Comparison of ENCODE assay signal across 13 mouse cellular contexts in the genomic region with DNA sequence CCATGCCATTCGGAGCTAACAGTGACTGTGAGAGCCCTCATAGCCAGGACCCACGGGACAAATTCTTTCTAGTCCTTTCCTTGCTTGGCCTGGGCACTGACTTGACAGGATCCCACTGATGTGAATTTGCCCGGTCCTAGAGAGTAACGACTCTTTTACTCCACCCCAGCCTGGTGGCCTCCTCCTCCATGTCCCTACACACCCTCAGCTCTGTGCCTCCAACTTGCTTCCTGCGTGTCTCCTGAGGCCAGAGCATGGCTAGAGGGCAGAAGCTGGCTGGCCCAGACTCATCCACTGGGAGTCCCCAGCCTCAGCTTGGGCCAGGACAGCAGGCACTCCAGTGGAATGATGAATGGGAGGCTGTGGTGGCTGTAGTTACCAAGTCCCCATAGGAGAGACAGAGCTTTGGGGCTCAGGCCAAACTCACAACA. TPM values are rescaled to one million over a fixed set of nuclear protein-coding genes. Genes with fewer than 3 reads are reported as not detected.
DNase-seq lines count a peak whose midpoint lies in the region; ATAC-seq and TF ChIP-seq lines count a peak whose summit lies in the region.
"Had no signal": no experiment of that assay in that cellular context is flagged by ENCODE, and none has a peak within 500 bp of the region (broad histone marks: within the 10 kb centered on the region; RNA-seq: fewer than 3 reads in every experiment).

No protein-coding gene starts in this region.

- DNase-seq in urinary bladder, adult 2 months (ENCODE audit: low spot score): peak; percentile 11
- DNase-seq in urinary bladder, postnatal 4 days (ENCODE audit: low spot score in 2 of 2): no peak
- peak; percentile 93 for DNase-seq in midbrain, embryonic 11.5 days (ENCODE audit: low spot score, missing footprints)
- DNase-seq in left cerebral cortex, adult 9 months (ENCODE audit: low spot score in 2 of 2): no peak
- DNase-seq in stomach, postnatal 0 days (ENCODE audit: low spot score): no peak
- DNase-seq in gastrocnemius, adult 18-20 months (ENCODE audit: low spot score): no peak
- DNase-seq in heart, adult 18-20 months: no peak
- DNase-seq: cerebellum, adult 11 months; liver, embryonic 13.5 days; thymus, adult 2 months had no signal

- no peak for TF ChIP-seq EP300 in stomach, postnatal 0 days (optimal IDR thresholded peaks at IDR 0.05)

- ATAC-seq in forebrain, embryonic 15.5 days (replicated peaks): no peak
- 0 out of 2 replicates have a peak, but pooled peaks have one; percentile 3 for ATAC-seq in midbrain, embryonic 11.5 days (ENCODE audit: low FRiP score)
- ATAC-seq in stomach, postnatal 0 days (ENCODE audit: low FRiP score, low TSS enrichment): no peak
- ATAC-seq: activated CD4-positive, CD25-positive, alpha-beta regulatory T cell, adult 4 months had no signal

- H3K9me3 ChIP-seq in forebrain, embryonic 15.5 days: no peaks in the 10 kb centered on the region
- H3K9me3 ChIP-seq in midbrain, embryonic 11.5 days (ENCODE audit: control insufficient read depth, low read length): no peaks in the 10 kb centered on the region
- no peaks in the 10 kb centered on the region for H3K9me3 ChIP-seq in stomach, postnatal 0 days (ENCODE audit: control insufficient read depth, low read length)
- H3K9me3 ChIP-seq: liver, embryonic 13.5 days had no signal

- H3K27me3 ChIP-seq in forebrain, embryonic 15.5 days: no peaks in the 10 kb centered on the region
- H3K27me3 ChIP-seq in midbrain, embryonic 11.5 days (ENCODE audit: control insufficient read depth, insufficient read depth, low read length): peaks cover 2% of the 10 kb centered on the region; the same call in 1 of the 2 replicates
- peaks cover 8% of the 10 kb centered on the region; the same call in 1 of the 2 replicates for H3K27me3 ChIP-seq in stomach, postnatal 0 days (ENCODE audit: control insufficient read depth, insufficient read depth, low read length)

- H3K4me1 ChIP-seq in forebrain, embryonic 15.5 days: peaks cover 68% of the 10 kb centered on the region
- H3K4me1 ChIP-seq in midbrain, embryonic 11.5 days (ENCODE audit: control insufficient read depth, insufficient read depth, low read length): peaks cover 58% of the 10 kb centered on the region
- peaks cover 5% of the 10 kb centered on the region for H3K4me1 ChIP-seq in stomach, postnatal 0 days (replicated peaks; ENCODE audit: control insufficient read depth, insufficient read depth)

- H3K4me3 ChIP-seq in forebrain, embryonic 15.5 days: 0 out of 2 replicates have a peak overlapping the region, but pooled peaks have one; percentile 77
- H3K4me3 ChIP-seq in midbrain, embryonic 11.5 days (ENCODE audit: low read depth, low read length): peak overlapping the region; percentile 66
- H3K4me3 ChIP-seq in stomach, postnatal 0 days (ENCODE audit: low read depth, low read length): no peak overlapping the region
- H3K4me3 ChIP-seq: liver, embryonic 13.5 days had no signal

- TF ChIP-seq CTCF in stomach, postnatal 0 days (IDR thresholded peaks at IDR 0.05; ENCODE audit: low read depth): no peak

- no peak overlapping the region for H3K9ac ChIP-seq in forebrain, embryonic 15.5 days (replicated peaks)
- H3K9ac ChIP-seq in midbrain, embryonic 11.5 days (ENCODE audit: low read length): peak overlapping the region; percentile 44
- no peak overlapping the region for H3K9ac ChIP-seq in stomach, postnatal 0 days (ENCODE audit: low read length)
- H3K9ac ChIP-seq: liver, embryonic 13.5 days had no signal

- H3K36me3 ChIP-seq in forebrain, embryonic 15.5 days: no peaks in the 10 kb centered on the region
- H3K36me3 ChIP-seq in midbrain, embryonic 11.5 days (ENCODE audit: control insufficient read depth, insufficient read depth, low read length): no peaks in the 10 kb centered on the region
- H3K36me3 ChIP-seq in stomach, postnatal 0 days (ENCODE audit: control insufficient read depth, insufficient read depth, low read length): no peaks in the 10 kb centered on the region
- H3K36me3 ChIP-seq: liver, embryonic 13.5 days had no signal

- peak overlapping the region; percentile 86 for H3K4me2 ChIP-seq in forebrain, embryonic 15.5 days (replicated peaks)
- H3K4me2 ChIP-seq in midbrain, embryonic 11.5 days: peak overlapping the region; percentile 94
- H3K4me2 ChIP-seq in stomach, postnatal 0 days (replicated peaks; ENCODE audit: low read depth): no peak overlapping the region
- H3K4me2 ChIP-seq: liver, embryonic 13.5 days had no signal

- WGBS in forebrain, embryonic 15.5 days: 5% methylated on average over 5 of the region's 5 CpGs
- WGBS in midbrain, embryonic 11.5 days: 1% methylated on average over 5 of the region's 5 CpGs
- WGBS in stomach, postnatal 0 days: 33% methylated on average over 5 of the region's 5 CpGs

- H3K27ac ChIP-seq in forebrain, embryonic 15.5 days (replicated peaks): peak overlapping the region; percentile 84
- peak overlapping the region; percentile 78 for H3K27ac ChIP-seq in midbrain, embryonic 11.5 days (ENCODE audit: low read depth, low read length)
- H3K27ac ChIP-seq in stomach, postnatal 0 days (replicated peaks): no peak overlapping the region
- H3K27ac ChIP-seq: liver, embryonic 13.5 days had no signal

RNA-seq across cellular contexts. Expression of gene 3110082J24Rik, which starts 1.7 kb away (rescaled TPM):
- not detected in 2 replicates for polyA plus RNA-seq in urinary bladder, adult 2 months (2012; rRNA removed)
- 2.9 and 3.1 TPM in 2 replicates for polyA plus RNA-seq in forebrain, embryonic 15.5 days (2015; fragmentation: Nextera tagmentation; extraction: Ambion mirVana)
- polyA plus RNA-seq in midbrain, embryonic 11.5 days (2014; fragmentation: Nextera tagmentation; extraction: Ambion mirVana): 3.7 and 4.5 TPM in 2 replicates
- polyA plus RNA-seq in stomach, postnatal 0 days (2015; fragmentation: Nextera tagmentation; extraction: Ambion mirVana): not detected in 2 replicates
- not detected for total RNA-seq in gastrocnemius, adult 18-20 months (2021)
- total RNA-seq in heart, adult 18-20 months (2021): not detected
- total RNA-seq: granulocyte monocyte progenitor cell, adult 5-6 weeks had no signal
- polyA plus RNA-seq: activated CD4-positive, CD25-positive, alpha-beta regulatory T cell, adult 4 months; liver, embryonic 13.5 days; thymus, adult 2 months had no signal

RNA-seq across cellular contexts. Expression of gene Garem2, which starts 2.7 kb away (rescaled TPM):
- polyA plus RNA-seq in urinary bladder, adult 2 months (2012; rRNA removed): 0.10 TPM in 1 of 2 replicates, not detected in the other
- polyA plus RNA-seq in forebrain, embryonic 15.5 days (2015; fragmentation: Nextera tagmentation; extraction: Ambion mirVana): 12.7 and 12.8 TPM in 2 replicates
- polyA plus RNA-seq in midbrain, embryonic 11.5 days (2014; fragmentation: Nextera tagmentation; extraction: Ambion mirVana): 14.3 and 15.3 TPM in 2 replicates
- 0.10 and 0.12 TPM in 2 replicates for polyA plus RNA-seq in stomach, postnatal 0 days (2015; fragmentation: Nextera tagmentation; extraction: Ambion mirVana)
- not detected for total RNA-seq in gastrocnemius, adult 18-20 months (2021)
- total RNA-seq in heart, adult 18-20 months (2021): under 1 TPM in 1 of 2 experiments, not detected in 1; 0.10 TPM
- total RNA-seq: granulocyte monocyte progenitor cell, adult 5-6 weeks had no signal
- polyA plus RNA-seq: activated CD4-positive, CD25-positive, alpha-beta regulatory T cell, adult 4 months had no signal

RNA-seq across cellular contexts. Expression of gene Tyms, which starts 34.2 kb away (rescaled TPM):
- polyA plus RNA-seq in urinary bladder, adult 2 months (2012; rRNA removed): 24.4 and 25.0 TPM in 2 replicates
- 99.2 and 114 TPM in 2 replicates for polyA plus RNA-seq in forebrain, embryonic 15.5 days (2015; fragmentation: Nextera tagmentation; extraction: Ambion mirVana)
- 268 and 278 TPM in 2 replicates for polyA plus RNA-seq in midbrain, embryonic 11.5 days (2014; fragmentation: Nextera tagmentation; extraction: Ambion mirVana)
- polyA plus RNA-seq in stomach, postnatal 0 days (2015; fragmentation: Nextera tagmentation; extraction: Ambion mirVana): 82.1 and 84.8 TPM in 2 replicates
- 1 to 10 TPM in 1 of 2 experiments, under 1 TPM in 1; 0.39 to 2.2 TPM for total RNA-seq in gastrocnemius, adult 18-20 months (2021)
- 1 to 10 TPM; 3.0 to 3.1 TPM for total RNA-seq in heart, adult 18-20 months (2021)

RNA-seq across cellular contexts. Expression of gene Hadha, which starts 47.3 kb away (rescaled TPM):
- polyA plus RNA-seq in urinary bladder, adult 2 months (2012; rRNA removed): 118 and 129 TPM in 2 replicates
- 73.9 and 79.7 TPM in 2 replicates for polyA plus RNA-seq in forebrain, embryonic 15.5 days (2015; fragmentation: Nextera tagmentation; extraction: Ambion mirVana)
- 75.1 and 87.0 TPM in 2 replicates for polyA plus RNA-seq in midbrain, embryonic 11.5 days (2014; fragmentation: Nextera tagmentation; extraction: Ambion mirVana)
- polyA plus RNA-seq in stomach, postnatal 0 days (2015; fragmentation: Nextera tagmentation; extraction: Ambion mirVana): 201 and 213 TPM in 2 replicates
- 100 to 1,000 TPM; 326 to 396 TPM for total RNA-seq in gastrocnemius, adult 18-20 months (2021)
- 1,000 to 10,000 TPM; 1,388 to 1,426 TPM for total RNA-seq in heart, adult 18-20 months (2021)

RNA-seq across cellular contexts. Expression of gene Hadhb, which starts 47.4 kb away (rescaled TPM):
- 169 and 193 TPM in 2 replicates for polyA plus RNA-seq in urinary bladder, adult 2 months (2012; rRNA removed)
- polyA plus RNA-seq in forebrain, embryonic 15.5 days (2015; fragmentation: Nextera tagmentation; extraction: Ambion mirVana): 65.2 and 73.6 TPM in 2 replicates
- polyA plus RNA-seq in midbrain, embryonic 11.5 days (2014; fragmentation: Nextera tagmentation; extraction: Ambion mirVana): 107 and 114 TPM in 2 replicates
- 323 and 350 TPM in 2 replicates for polyA plus RNA-seq in stomach, postnatal 0 days (2015; fragmentation: Nextera tagmentation; extraction: Ambion mirVana)
- 100 to 1,000 TPM; 403 to 518 TPM for total RNA-seq in gastrocnemius, adult 18-20 months (2021)
- total RNA-seq in heart, adult 18-20 months (2021): 1,000 to 10,000 TPM; 2,535 to 2,720 TPM

Comparison
In these comparisons a context has a peak if more than half of its experiments do, and no peak if none do; other contexts are left out.
1. DNase-seq: peak in urinary bladder, adult 2 months (single experiment) and midbrain, embryonic 11.5 days (single experiment); none in urinary bladder, postnatal 4 days (0 of 2), left cerebral cortex, adult 9 months (0 of 2), stomach, postnatal 0 days (single experiment), gastrocnemius, adult 18-20 months (single experiment) and heart, adult 18-20 months (0 of 2).
2. RNA of gene Garem2, which starts 2.7 kb away (polyA plus RNA-seq): 14.3 to 15.3 TPM in midbrain, embryonic 11.5 days and 12.7 to 12.8 TPM in forebrain, embryonic 15.5 days; 0.10 to 0.12 TPM in stomach, postnatal 0 days and 0.10 TPM in urinary bladder, adult 2 months; every median in the first group is over 10 times any median in the second.